Mouse (Mus musculus): ENCODE data around the gene Ncln.

GRCm38 (mm10) chr10:81536734-81537133, 40.5 kb upstream of the Ncln start:
- TF ChIP-seq EP300 (IDR thresholded peaks at IDR 0.05; ENCODE audit: insufficient read depth, low read depth, low read length) (no peak), CTCF (IDR thresholded peaks at IDR 0.05; ENCODE audit: low read depth, low read length) (peak; percentile 51), POLR2A (IDR thresholded peaks at IDR 0.05; ENCODE audit: insufficient read depth, low read length) (no peak)
